Mouse (Mus musculus) adipose tissue, adult 10 weeks (tissue): Measurements from ENCODE around the gene Hsf4. TPM values are rescaled to one million over a fixed set of nuclear protein-coding genes. Genes with fewer than 3 reads are reported as not detected.

Experiments
- polyA plus RNA-seq: library from polyadenylated mRNA; stranded (reverse); fragments of 350-450 nt; fragmentation: Illumina TruSeq; extraction: RNeasy Lipid Tissue Mini Kit (QIAGEN cat#74804); gene quantifications from one replicate; pipeline ENCODE4 v1.2.3, GENCODE M21; 2014; ENCODE audit warnings: low read depth, low replicate concordance

Gene Hsf4
- polyA plus RNA-seq, result 0.88 TPM

GRCm38 (mm10) chr8:105269461-105269947 is at the start of gene Hsf4:
TSS of gene Hsf4 (plus strand) at chr8:105269801.

GRCm38 (mm10) chr8:105224413-105225271 is 45.0 kb upstream of the Hsf4 start, which contains the start of gene D230025D16Rik:
TSS of gene D230025D16Rik (plus strand) at chr8:105225145.

GRCm38 (mm10) chr8:105254966-105255350 is 14.6 kb upstream of the Hsf4 start, which contains the start of gene B3gnt9:
TSS of gene B3gnt9 (minus strand) at chr8:105255153.

GRCm38 (mm10) chr8:105264024-105264982 is 5.3 kb upstream of the Hsf4 start, which contains the start of the genes Tradd and Fbxl8:
TSS of gene Tradd (minus strand) at chr8:105264609.
TSS of gene Fbxl8 (plus strand) at chr8:105264648.

GRCm38 (mm10) chr8:105275840-105276239 is 6.2 kb downstream of the Hsf4 start, which contains the start of gene Nol3:
TSS of gene Nol3 (plus strand) at chr8:105276140.

GRCm38 (mm10) chr8:105289805-105290460 is 20.3 kb downstream of the Hsf4 start, which contains the start of gene 4931428F04Rik:
TSS of gene 4931428F04Rik (minus strand) at chr8:105289864.

GRCm38 (mm10) chr8:105295895-105296573 is 26.4 kb downstream of the Hsf4 start, which contains the start of gene Exoc3l:
TSS of gene Exoc3l (minus strand) at chr8:105296101.

GRCm38 (mm10) chr8:105297511-105298192 is 28.1 kb downstream of the Hsf4 start, which contains the start of gene E2f4:
TSS of gene E2f4 (plus strand) at chr8:105297663.

GRCm38 (mm10) chr8:105305211-105306145 is 35.9 kb downstream of the Hsf4 start, which contains the start of gene Elmo3:
TSS of gene Elmo3 (plus strand) at chr8:105305601.

Other genes with a start within 250 kb of the Hsf4 start
- gene Ces3a, start 221.2 kb upstream of the Hsf4 start, polyA plus RNA-seq, result not detected
- gene Ces3b, start 186.0 kb upstream of the Hsf4 start, polyA plus RNA-seq, result not detected
- not detected for gene Ces4a, start 138.0 kb upstream of the Hsf4 start, polyA plus RNA-seq
- 37.2 TPM for gene Cbfb, start 99.1 kb upstream of the Hsf4 start, polyA plus RNA-seq
- 21.0 TPM for gene D230025D16Rik, start 44.7 kb upstream of the Hsf4 start, polyA plus RNA-seq
- 7.4 TPM for gene B3gnt9, start 14.6 kb upstream of the Hsf4 start, polyA plus RNA-seq
- 11.6 TPM for gene Tradd, start 5.2 kb upstream of the Hsf4 start, polyA plus RNA-seq
- gene Fbxl8, start 5.2 kb upstream of the Hsf4 start, polyA plus RNA-seq, result 2.6 TPM
- gene Nol3, start 6.3 kb downstream of the Hsf4 start, polyA plus RNA-seq, result 6.8 TPM
- gene 4931428F04Rik, start 20.1 kb downstream of the Hsf4 start, polyA plus RNA-seq, result 4.7 TPM
- 3.1 TPM for gene Exoc3l, start 26.3 kb downstream of the Hsf4 start, polyA plus RNA-seq
- 37.2 TPM for gene E2f4, start 27.9 kb downstream of the Hsf4 start, polyA plus RNA-seq
- gene Elmo3, start 35.8 kb downstream of the Hsf4 start, polyA plus RNA-seq, result 24.2 TPM
- 5.2 TPM for gene Lrrc29, start 56.5 kb downstream of the Hsf4 start, polyA plus RNA-seq
- gene Tmem208, start 56.6 kb downstream of the Hsf4 start, polyA plus RNA-seq, result 61.4 TPM
- 11.4 TPM for gene Fhod1, start 78.2 kb downstream of the Hsf4 start, polyA plus RNA-seq
- gene Slc9a5, start 79.0 kb downstream of the Hsf4 start, polyA plus RNA-seq, result 2.4 TPM
- 1.0 TPM for gene Plekhg4, start 103.5 kb downstream of the Hsf4 start, polyA plus RNA-seq
- 4.8 TPM for gene Kctd19, start 143.7 kb downstream of the Hsf4 start, polyA plus RNA-seq
- 5.2 TPM for gene Lrrc36, start 143.8 kb downstream of the Hsf4 start, polyA plus RNA-seq
- gene Tppp3, start 201.7 kb downstream of the Hsf4 start, polyA plus RNA-seq, result 75.1 TPM
- 32.3 TPM for gene Zdhhc1, start 227.1 kb downstream of the Hsf4 start, polyA plus RNA-seq
- gene Hsd11b2, start 249.0 kb downstream of the Hsf4 start, polyA plus RNA-seq, result 1.1 TPM